Mouse (Mus musculus): ENCODE data around the gene Agbl4.

- no peak for TF ChIP-seq CTCF (IDR thresholded peaks at IDR 0.05; ENCODE audit: control insufficient read depth, insufficient read depth, insufficient replicate concordance, low read depth, low read length)
- TF ChIP-seq POLR2A (IDR thresholded peaks at IDR 0.05; ENCODE audit: control insufficient read depth, low read depth, low read length): no peak
Measured at GRCm38 (mm10) chr4:111424371-111424950, 1027.0 kb downstream of the Agbl4 start.

Measured in testis, adult 2 months (tissue).